Mouse (Mus musculus): Measurements from ENCODE around the gene Ogg1.

DNA sequence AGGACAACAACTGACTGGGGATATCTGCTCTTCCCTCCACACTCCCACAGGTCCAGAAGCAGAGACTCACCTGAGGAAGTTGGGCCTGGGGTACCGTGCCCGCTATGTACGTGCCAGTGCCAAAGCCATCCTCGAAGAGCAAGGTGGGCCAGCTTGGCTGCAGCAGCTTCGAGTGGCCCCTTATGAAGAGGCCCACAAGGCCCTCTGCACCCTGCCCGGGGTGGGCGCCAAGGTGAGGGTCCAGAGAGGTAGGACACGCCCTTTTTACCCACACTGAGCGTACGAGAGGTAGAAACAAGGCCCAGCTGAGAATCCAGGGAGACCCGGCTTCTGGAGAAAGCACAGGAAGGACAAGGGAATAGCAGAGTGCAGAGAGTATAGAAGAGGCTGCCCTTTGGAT is 4.9 kb downstream of the Ogg1 start:
- TF ChIP-seq CTCF (IDR thresholded peaks at IDR 0.05) (no peak), EP300 (IDR thresholded peaks at IDR 0.05; ENCODE audit: insufficient read depth, low read depth, low read length) (no peak)
